Mouse (Mus musculus) midbrain, embryonic 12.5 days (tissue): Measurements from ENCODE around the gene Cdc40. TPM values are rescaled to one million over a fixed set of nuclear protein-coding genes. Genes with fewer than 3 reads are reported as not detected.
A peak's percentile ranks its signal among the peaks of the same experiment; 100 is the strongest.

Experiments used
- ATAC-seq: fragments of 200-750 bp; cut with Nextera tagmentation; 2 replicates; pipeline ENCODE4 v1.8.0; 2017; ENCODE audit warnings: low read depth, moderate TSS enrichment, moderate library complexity; ENCODE audit not compliant: low FRiP score
- H3K27ac ChIP-seq: fragments of 300-500 bp; sonication (generic); replicated peaks from 2 replicates; pipeline ENCODE4 v1.5.1; 2016; ENCODE audit warnings: mild to moderate bottlenecking
- H3K27me3 ChIP-seq: fragments of 300-500 bp; sonication (generic); 2 replicates; pipeline ENCODE4 v1.6.1; 2016; ENCODE audit warnings: mild to moderate bottlenecking
- H3K36me3 ChIP-seq: fragments of 300-500 bp; sonication (generic); 2 replicates; pipeline ENCODE4 v1.6.1; 2016
- H3K4me1 ChIP-seq: fragments of 300-500 bp; sonication (generic); 2 replicates; pipeline ENCODE4 v1.6.1; 2016
- H3K4me2 ChIP-seq: fragments of 300-500 bp; sonication (generic); replicated peaks from 2 replicates; pipeline ENCODE4 v1.6.1; 2016; ENCODE audit warnings: mild to moderate bottlenecking, moderate library complexity
- H3K4me3 ChIP-seq: fragments of 300-500 bp; sonication (generic); 2 replicates; pipeline ENCODE4 v1.5.1; 2016; ENCODE audit warnings: mild to moderate bottlenecking
- H3K9ac ChIP-seq: fragments of 300-500 bp; sonication (generic); replicated peaks from 2 replicates; pipeline ENCODE4 v1.6.1; 2016; ENCODE audit warnings: mild to moderate bottlenecking, moderate library complexity
- H3K9me3 ChIP-seq: fragments of 300-500 bp; sonication (generic); 2 replicates; pipeline ENCODE4 v1.6.1; 2016; ENCODE audit warnings: mild to moderate bottlenecking
- WGBS: fragments of 180-500 bp; shearing (Covaris S2); methylation state at CpG from one replicate; pipeline ENCODE4 v1.1.7; 2016; 5-methylcytosine and 5-hydroxymethylcytosine counted together
- polyA plus RNA-seq: library from polyadenylated mRNA; unstranded; fragments of >200 nt; fragmentation: Nextera tagmentation; extraction: Ambion mirVana; gene quantifications from 2 replicates; pipeline ENCODE4 v1.2.1, GENCODE M21; 2016

Cdc40 gene
- 38.3 and 38.6 TPM in 2 replicates for polyA plus RNA-seq

GRCm38 (mm10) chr10:40882831-40883643 lies at the start of gene Cdc40, which contains the start of gene Wasf1:
TSS of gene Cdc40 (minus strand) at chr10:40883311.
TSS of gene Wasf1 (plus strand) at chr10:40883475.
- Histone ChIP-seq H3K36me3 (0 out of 2 replicates have a peak, but pooled peaks cover 4% of the 10 kb centered on the region), H3K9ac (peak within 1 kb of the TSS; percentile 98), H3K27me3 (no peaks in the 10 kb centered on the region), H3K4me2 (peak within 1 kb of the TSS; percentile 57), H3K4me1 (peaks cover 17% of the 10 kb centered on the region), H3K27ac (peak within 1 kb of the TSS; percentile 98), H3K4me3 (peak within 1 kb of the TSS; percentile 95), H3K9me3 (no peaks in the 10 kb centered on the region)
- peak; percentile 96 for ATAC-seq
- under 1% methylated on average over 44 of the region's 44 CpGs for WGBS

GRCm38 (mm10) chr10:40919464-40919863 lies 36.4 kb upstream of the Cdc40 start:
- Histone ChIP-seq H3K9me3 (no peaks in the 10 kb centered on the region), H3K4me1 (no peaks in the 10 kb centered on the region), H3K27me3 (no peaks in the 10 kb centered on the region), H3K4me3 (no peak overlapping the region), H3K36me3 (peaks cover 13% of the 10 kb centered on the region), H3K4me2 (no peak overlapping the region), H3K9ac (no peak overlapping the region), H3K27ac (no peak overlapping the region)
- ATAC-seq: no peak
- WGBS: 87% methylated on average over 6 of the region's 6 CpGs

- no peaks in the 10 kb centered on the region for H3K27me3 ChIP-seq
- ATAC-seq: no peak
- peaks cover 10% of the 10 kb centered on the region for H3K36me3 ChIP-seq
- WGBS: 87% methylated on average over 8 of the region's 8 CpGs
- no peak overlapping the region for H3K9ac ChIP-seq
- no peak overlapping the region for H3K4me3 ChIP-seq
- H3K27ac ChIP-seq: no peak overlapping the region
- no peaks in the 10 kb centered on the region for H3K9me3 ChIP-seq
- no peak overlapping the region for H3K4me2 ChIP-seq
- H3K4me1 ChIP-seq: no peaks in the 10 kb centered on the region
Observed at GRCm38 (mm10) chr10:40918669-40919440, 35.7 kb upstream of the Cdc40 start.

GRCm38 (mm10) chr10:40915240-40915639 lies 32.1 kb upstream of the Cdc40 start:
- Histone ChIP-seq H3K4me3 (no peak overlapping the region), H3K9me3 (no peaks in the 10 kb centered on the region), H3K4me2 (no peak overlapping the region), H3K4me1 (peaks cover 4% of the 10 kb centered on the region; the same call in 1 of the 2 replicates), H3K36me3 (0 out of 2 replicates have a peak, but pooled peaks cover 4% of the 10 kb centered on the region), H3K27me3 (no peaks in the 10 kb centered on the region), H3K27ac (no peak overlapping the region), H3K9ac (no peak overlapping the region)
- WGBS: 92% methylated on average over 2 of the region's 2 CpGs
- no peak for ATAC-seq

- Histone ChIP-seq H3K4me1 (peaks cover 7% of the 10 kb centered on the region; the same call in 1 of the 2 replicates), H3K36me3 (0 out of 2 replicates have a peak, but pooled peaks cover 4% of the 10 kb centered on the region), H3K4me2 (no peak overlapping the region), H3K9me3 (no peaks in the 10 kb centered on the region), H3K4me3 (no peak overlapping the region), H3K9ac (no peak overlapping the region), H3K27ac (no peak overlapping the region), H3K27me3 (no peaks in the 10 kb centered on the region)
- WGBS: 51% methylated on average over 2 of the region's 2 CpGs
- ATAC-seq: no peak
Observed at GRCm38 (mm10) chr10:40910811-40911210, 27.7 kb upstream of the Cdc40 start.

- ATAC-seq: no peak
- 0 out of 2 replicates have a peak, but pooled peaks cover 4% of the 10 kb centered on the region for H3K36me3 ChIP-seq
- no peaks in the 10 kb centered on the region for H3K27me3 ChIP-seq
- no peak overlapping the region for H3K4me3 ChIP-seq
- H3K4me2 ChIP-seq: no peak overlapping the region
- WGBS: 41% methylated on average over 2 of the region's 2 CpGs
- H3K27ac ChIP-seq: no peak overlapping the region
- no peaks in the 10 kb centered on the region for H3K9me3 ChIP-seq
- peaks cover 7% of the 10 kb centered on the region; the same call in 1 of the 2 replicates for H3K4me1 ChIP-seq
- no peak overlapping the region for H3K9ac ChIP-seq
Observed at GRCm38 (mm10) chr10:40908580-40908979, 25.5 kb upstream of the Cdc40 start.

- H3K36me3 ChIP-seq: no peaks in the 10 kb centered on the region
- no peak for ATAC-seq
- 85% methylated on average over 7 of the region's 7 CpGs for WGBS
- peaks cover 7% of the 10 kb centered on the region; the same call in 1 of the 2 replicates for H3K4me1 ChIP-seq
- no peaks in the 10 kb centered on the region for H3K9me3 ChIP-seq
- H3K9ac ChIP-seq: no peak overlapping the region
- no peak overlapping the region for H3K4me2 ChIP-seq
- H3K27ac ChIP-seq: no peak overlapping the region
- no peak overlapping the region for H3K4me3 ChIP-seq
- no peaks in the 10 kb centered on the region for H3K27me3 ChIP-seq
Observed at GRCm38 (mm10) chr10:40906802-40907201, 23.7 kb upstream of the Cdc40 start.

GRCm38 (mm10) chr10:40906131-40906530 lies 23.0 kb upstream of the Cdc40 start:
- ATAC-seq: no peak
- 87% methylated on average over 1 of the region's 1 CpGs for WGBS
- no peaks in the 10 kb centered on the region for H3K36me3 ChIP-seq
- H3K27ac ChIP-seq: no peak overlapping the region
- H3K9me3 ChIP-seq: no peaks in the 10 kb centered on the region
- H3K4me3 ChIP-seq: no peak overlapping the region
- H3K4me1 ChIP-seq: peaks cover 7% of the 10 kb centered on the region; the same call in 1 of the 2 replicates
- H3K9ac ChIP-seq: no peak overlapping the region
- no peaks in the 10 kb centered on the region for H3K27me3 ChIP-seq
- H3K4me2 ChIP-seq: no peak overlapping the region

GRCm38 (mm10) chr10:40901786-40902185 lies 18.7 kb upstream of the Cdc40 start:
- Histone ChIP-seq H3K4me1 (peaks cover 3% of the 10 kb centered on the region; the same call in 1 of the 2 replicates), H3K27ac (no peak overlapping the region), H3K27me3 (no peaks in the 10 kb centered on the region), H3K4me3 (no peak overlapping the region), H3K9ac (no peak overlapping the region), H3K4me2 (no peak overlapping the region), H3K36me3 (no peaks in the 10 kb centered on the region), H3K9me3 (no peaks in the 10 kb centered on the region)
- ATAC-seq: no peak
- WGBS: 84% methylated on average over 4 of the region's 4 CpGs

- H3K9ac ChIP-seq: no peak overlapping the region
Observed at GRCm38 (mm10) chr10:40896656-40897055, 13.5 kb upstream of the Cdc40 start.

GRCm38 (mm10) chr10:40895765-40896164 lies 12.7 kb upstream of the Cdc40 start:
- no peak overlapping the region for H3K9ac ChIP-seq
- no peaks in the 10 kb centered on the region for H3K36me3 ChIP-seq
- no peak overlapping the region for H3K27ac ChIP-seq
- no peak overlapping the region for H3K4me3 ChIP-seq
- ATAC-seq: no peak
- H3K4me1 ChIP-seq: peaks cover 6% of the 10 kb centered on the region; the same call in 1 of the 2 replicates
- WGBS: 93% methylated on average over 12 of the region's 12 CpGs
- H3K9me3 ChIP-seq: no peaks in the 10 kb centered on the region
- no peaks in the 10 kb centered on the region for H3K27me3 ChIP-seq
- H3K4me2 ChIP-seq: no peak overlapping the region

More at GRCm38 (mm10) chr10:40896656-40897055, 13.5 kb upstream of the Cdc40 start:
- Histone ChIP-seq H3K36me3 (no peaks in the 10 kb centered on the region), H3K4me2 (no peak overlapping the region), H3K4me1 (peaks cover 6% of the 10 kb centered on the region; the same call in 1 of the 2 replicates), H3K4me3 (no peak overlapping the region), H3K27ac (no peak overlapping the region), H3K9me3 (no peaks in the 10 kb centered on the region), H3K27me3 (no peaks in the 10 kb centered on the region)
- 68% methylated on average over 5 of the region's 5 CpGs for WGBS
- ATAC-seq: no peak

GRCm38 (mm10) chr10:40889146-40889545 lies 6.0 kb upstream of the Cdc40 start:
- Histone ChIP-seq H3K4me3 (no peak overlapping the region), H3K36me3 (no peaks in the 10 kb centered on the region), H3K9me3 (no peaks in the 10 kb centered on the region), H3K4me1 (0 out of 2 replicates have a peak, but pooled peaks cover 4% of the 10 kb centered on the region), H3K9ac (no peak overlapping the region), H3K27me3 (no peaks in the 10 kb centered on the region), H3K27ac (no peak overlapping the region), H3K4me2 (no peak overlapping the region)
- 88% methylated on average over 4 of the region's 4 CpGs for WGBS
- ATAC-seq: no peak
